Mouse (Mus musculus) forelimb bud, embryonic 11.5 days (tissue): ENCODE results near the gene Hexim2.
A peak's percentile ranks its signal among the peaks of the same experiment; 100 is the strongest.

Experiments used
- DNase-seq: peaks from one replicate; pipeline ENCODE4 v3.0.0-alpha.2; 2012; ENCODE audit warnings: low read depth, low spot score

Hexim2 gene

DNA sequence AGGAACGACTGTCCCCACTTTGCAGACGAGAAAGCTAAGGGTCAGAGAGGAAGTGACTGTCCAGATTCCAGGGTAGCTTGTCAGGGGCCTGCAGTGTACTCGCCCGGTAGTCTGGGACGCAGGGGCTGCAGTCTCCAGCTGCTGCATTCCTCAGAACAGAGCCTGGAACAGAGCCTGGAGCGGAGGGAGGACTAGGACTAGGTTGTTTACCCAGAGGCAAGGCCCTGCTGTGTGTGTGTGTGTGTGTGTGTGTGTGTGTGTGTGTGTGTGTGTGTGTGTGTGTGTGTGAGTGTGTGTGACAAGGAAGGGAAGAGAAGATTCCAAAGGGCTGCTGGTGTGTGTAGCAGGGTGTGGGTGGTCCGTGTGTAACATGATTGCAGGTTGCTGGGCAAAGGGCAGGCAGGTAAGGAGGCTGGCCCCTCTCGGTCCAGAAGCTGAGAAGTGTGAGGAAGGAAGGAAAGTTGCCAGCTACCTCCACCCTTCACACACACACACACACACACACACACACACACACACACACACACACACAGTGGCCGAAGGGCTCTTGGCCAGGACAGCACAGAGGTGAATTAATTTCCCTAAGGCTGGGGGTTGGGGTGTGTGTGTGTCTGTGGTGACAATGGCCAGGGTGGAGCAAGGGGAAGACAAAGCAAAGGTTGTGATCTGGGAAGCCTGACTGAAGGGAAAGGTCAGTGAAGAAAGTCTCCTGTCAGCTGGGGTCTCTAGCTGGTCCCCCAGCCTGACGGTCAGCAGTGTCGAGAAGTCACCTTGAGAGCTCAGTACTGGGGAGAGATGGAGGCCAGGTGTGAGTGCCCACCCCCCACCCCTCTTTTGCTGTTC, 9.1 kb downstream of the Hexim2 start:
- DNase-seq, result no peak

GRCm38 (mm10) chr11:103141944-103142255, 9.7 kb downstream of the Hexim2 start:
- DNase-seq, result no peak

GRCm38 (mm10) chr11:103142441-103143182, 10.4 kb downstream of the Hexim2 start:
- peak; percentile 40 for DNase-seq

GRCm38 (mm10) chr11:103144309-103145285, 12.4 kb downstream of the Hexim2 start:
- no peak for DNase-seq

DNA sequence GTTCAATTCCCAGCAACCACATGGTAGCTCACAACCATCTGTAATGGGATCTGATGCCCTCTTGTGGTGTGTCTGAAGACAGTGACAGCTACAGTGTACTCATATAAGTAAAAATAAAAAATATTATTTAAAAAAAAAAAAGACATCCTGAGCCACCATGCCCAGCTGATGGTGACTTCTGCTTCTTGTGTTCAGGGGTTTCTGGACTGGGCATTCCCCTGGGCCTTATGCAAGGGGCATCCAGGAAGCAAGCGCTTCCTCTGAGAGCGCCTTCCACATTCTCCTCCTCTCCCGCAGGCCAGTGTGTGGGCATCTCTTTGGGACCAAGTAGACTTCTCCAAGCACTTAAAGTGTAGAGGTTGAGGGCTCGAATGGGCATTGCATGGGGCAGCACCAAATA, 14.2 kb downstream of the Hexim2 start:
- DNase-seq, result no peak

DNA sequence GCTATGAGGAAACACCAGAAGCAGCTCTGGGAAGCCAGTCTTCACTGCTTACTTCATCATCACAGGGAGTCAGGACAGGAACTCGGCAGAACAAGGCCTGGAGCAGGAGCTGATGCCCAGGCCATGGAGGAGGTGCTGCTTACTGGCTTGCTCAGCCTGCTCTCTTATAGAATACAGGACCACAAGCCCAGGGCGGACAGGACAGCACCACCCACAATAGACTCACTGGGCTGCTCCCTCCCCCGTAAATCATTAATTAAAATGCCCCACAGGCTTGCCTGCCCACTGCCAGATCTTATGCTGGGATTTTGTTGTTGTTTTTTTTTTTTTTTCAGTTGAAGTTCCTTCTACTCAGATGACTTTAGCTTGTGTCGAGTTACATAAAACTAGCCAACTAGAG, 15.5 kb downstream of the Hexim2 start:
- DNase-seq, result no peak

DNA sequence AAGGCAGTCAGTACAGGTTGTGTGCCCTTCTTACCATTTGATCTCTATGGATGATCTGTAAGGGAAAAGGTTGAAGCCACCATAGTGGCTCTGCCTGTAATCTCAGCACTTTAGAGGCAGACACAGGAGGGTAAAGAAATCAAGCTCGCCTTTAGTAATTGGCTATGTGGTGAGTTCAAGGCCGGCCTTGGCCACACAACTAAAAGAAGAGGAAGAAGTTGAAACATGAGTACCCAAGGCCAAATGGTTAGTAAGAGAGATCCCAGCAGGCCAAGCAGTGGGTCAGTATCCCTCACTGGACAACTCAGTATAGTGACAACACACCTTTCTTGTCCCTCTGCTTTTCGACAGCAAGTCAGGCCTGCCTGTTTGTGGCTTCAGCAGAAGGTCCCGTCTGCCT, 17.5 kb downstream of the Hexim2 start:
- no peak for DNase-seq

GRCm38 (mm10) chr11:103158621-103159478, 26.6 kb downstream of the Hexim2 start:
- peak; percentile 92 for DNase-seq

- no peak for DNase-seq
Measured at GRCm38 (mm10) chr11:103160738-103161137, 28.5 kb downstream of the Hexim2 start.

GRCm38 (mm10) chr11:103161449-103161848, 29.2 kb downstream of the Hexim2 start:
- no peak for DNase-seq

- DNase-seq, result no peak
Measured at GRCm38 (mm10) chr11:103162132-103162531, 29.9 kb downstream of the Hexim2 start.

DNA sequence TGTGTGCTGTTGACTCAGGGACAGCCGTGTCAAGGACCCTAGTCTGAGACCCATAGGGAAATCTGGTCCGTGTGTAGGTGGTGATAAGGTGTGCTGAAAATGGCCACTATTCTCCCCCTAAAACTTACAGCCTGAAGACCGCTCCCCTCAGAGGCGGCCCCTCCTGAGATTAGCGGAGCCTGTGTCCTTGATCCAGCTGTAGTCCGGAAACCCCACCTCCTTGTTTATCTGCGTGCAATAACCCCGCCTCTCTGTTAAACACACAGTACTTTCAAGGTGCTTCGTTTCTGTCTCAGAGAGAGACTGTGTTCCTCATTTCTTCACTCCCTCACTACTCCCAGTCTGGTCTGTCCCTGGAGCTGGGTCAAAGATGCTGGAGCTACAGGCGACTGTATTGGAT, 32.2 kb downstream of the Hexim2 start:
- no peak for DNase-seq

DNA sequence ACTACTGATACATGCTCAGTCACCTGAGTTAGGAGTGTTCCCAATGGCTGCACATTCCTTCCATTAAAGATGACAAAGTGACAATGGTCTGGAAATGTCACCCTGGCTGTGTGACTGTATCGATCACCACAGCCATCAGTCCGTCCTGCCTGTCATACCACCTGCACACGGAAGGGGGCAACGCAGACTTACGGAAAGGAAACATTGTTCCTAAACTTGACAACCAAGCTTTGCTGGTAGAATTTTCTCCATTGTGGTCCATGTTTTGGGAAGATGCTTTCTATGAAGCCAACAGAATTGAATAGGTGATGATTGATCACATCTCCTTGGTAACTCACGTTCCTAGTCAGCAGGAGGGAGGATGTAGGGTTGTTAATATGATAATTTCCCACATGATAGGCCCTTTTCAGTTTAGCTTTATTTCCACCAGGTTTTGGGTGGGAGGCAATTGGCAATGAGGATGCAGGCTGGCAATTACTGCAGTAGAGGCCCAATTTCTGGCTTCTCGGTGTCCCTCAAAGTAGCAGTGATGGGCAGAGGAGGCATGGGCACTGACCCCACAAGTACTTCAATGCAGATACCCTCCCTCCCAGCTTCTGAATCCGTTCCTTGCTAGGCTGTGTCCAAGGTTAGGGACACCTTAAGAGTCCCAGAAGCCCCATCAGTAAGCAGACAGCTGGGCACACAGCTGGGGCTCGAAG, 36.6 kb downstream of the Hexim2 start:
- DNase-seq, result peak; percentile 41

GRCm38 (mm10) chr11:103169664-103170063, 37.4 kb downstream of the Hexim2 start:
- no peak for DNase-seq

- no peak for DNase-seq
Measured at GRCm38 (mm10) chr11:103170111-103170493, 37.9 kb downstream of the Hexim2 start.

DNA sequence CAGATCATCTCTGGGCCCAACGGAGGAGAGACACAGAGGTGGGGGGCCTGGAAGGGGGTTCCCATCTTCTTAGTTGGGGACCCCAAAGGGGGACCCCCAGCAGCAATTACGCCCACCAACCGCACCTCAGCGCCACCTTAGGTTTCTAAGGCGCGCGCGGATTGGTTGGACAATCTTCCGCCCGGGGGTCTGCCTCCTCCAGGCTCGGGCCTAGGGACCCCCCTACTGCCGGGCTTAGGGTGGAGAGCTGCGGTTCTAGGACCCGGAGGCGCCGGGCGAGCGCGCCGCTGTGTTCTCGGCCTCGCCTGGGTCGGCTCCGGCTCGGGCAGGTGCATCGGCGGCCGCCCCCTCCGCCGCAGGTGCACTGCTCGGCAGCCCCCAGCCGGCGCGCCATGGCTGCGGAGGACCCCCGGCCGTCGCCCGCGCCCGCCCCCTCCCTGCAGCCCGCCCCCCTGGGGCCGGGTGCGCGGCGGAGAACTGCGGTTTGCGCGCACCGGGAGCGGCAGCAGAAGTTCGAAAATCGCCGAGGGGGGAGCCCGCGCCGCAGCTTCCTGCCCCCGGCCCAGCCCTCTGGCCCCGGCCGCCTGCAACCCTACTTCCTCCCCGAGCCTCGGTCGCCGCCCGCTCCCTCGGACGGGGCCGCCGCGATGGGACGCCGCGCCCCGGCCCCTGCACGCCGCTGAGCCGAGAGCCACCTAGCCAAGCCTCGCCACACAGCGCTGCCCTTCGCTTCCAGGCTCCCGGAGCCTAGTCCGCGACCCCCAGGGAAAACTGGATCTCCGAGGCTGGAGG, 38.5 kb downstream of the Hexim2 start, which contains the start of gene Fmnl1:
Fmnl1 (plus strand) TSS at position 614 of the 792 bp plus-strand sequence.
- DNase-seq, result no peak

- DNase-seq, result no peak
Measured at GRCm38 (mm10) chr11:103171286-103171620, 39.0 kb downstream of the Hexim2 start.

GRCm38 (mm10) chr11:103171703-103172391, 39.6 kb downstream of the Hexim2 start:
- no peak for DNase-seq
